Mouse (Mus musculus): ENCODE data around the gene Krtap13. TPM values are rescaled to one million over a fixed set of nuclear protein-coding genes. Genes with fewer than 3 reads are reported as not detected.
"Not testable (repeated sequence)": the region's sequence is repeated elsewhere in the genome, so short reads cannot be mapped to it uniquely, and the experiment has no call there.

The Krtap13 gene
- 54.9 and 75.6 TPM in 2 replicates for polyA plus RNA-seq (2015; fragmentation: Nextera tagmentation; extraction: Ambion mirVana)

DNA sequence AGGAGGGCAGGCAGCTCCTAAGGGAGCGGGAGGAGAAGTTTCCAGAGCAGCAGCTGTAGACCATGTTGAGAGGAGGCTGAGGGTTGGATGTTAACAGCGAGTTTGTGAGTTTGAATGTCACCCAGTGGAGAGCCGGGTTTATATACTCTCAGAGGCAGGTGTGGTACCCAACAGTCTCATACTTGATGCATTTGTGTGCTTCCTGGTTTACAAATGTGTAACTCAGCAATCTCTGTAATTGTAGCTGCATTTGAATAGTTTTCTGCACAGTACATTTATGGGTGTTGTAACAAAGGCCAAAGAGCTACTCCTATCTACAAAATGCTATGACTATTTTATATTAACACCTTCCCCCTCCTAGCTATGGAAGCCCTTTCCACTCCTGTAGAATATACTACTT lies at the start of gene Krtap13:
TSS of gene Krtap13 (minus strand) at position 101 of the 400 bp plus-strand sequence.
- H3K4me3 ChIP-seq; H3K9ac ChIP-seq; H3K36me3 ChIP-seq; H3K4me1 ChIP-seq; H3K4me2 ChIP-seq; H3K27me3 ChIP-seq; H3K27ac ChIP-seq; ATAC-seq (ENCODE audit: insufficient number of reproducible peaks, low FRiP score, low TSS enrichment, low read depth); H3K9me3 ChIP-seq: not testable (repeated sequence)
- WGBS = 85% methylated on average over 3 of the region's 3 CpGs

GRCm38 (mm10) chr16:88786786-88787185 lies 35.4 kb upstream of the Krtap13 start:
- Histone ChIP-seq H3K27ac (no peak overlapping the region), H3K9ac (no peak overlapping the region), H3K4me1 (no peaks in the 10 kb centered on the region), H3K36me3 (no peaks in the 10 kb centered on the region), H3K9me3 (no peaks in the 10 kb centered on the region), H3K4me2 (no peak overlapping the region), H3K27me3 (no peaks in the 10 kb centered on the region), H3K4me3 (no peak overlapping the region)
- 76% methylated on average over 2 of the region's 2 CpGs for WGBS
- no peak for ATAC-seq (ENCODE audit: insufficient number of reproducible peaks, low FRiP score, low TSS enrichment, low read depth)

- WGBS = 85% methylated on average over 6 of the region's 6 CpGs
- Histone ChIP-seq H3K4me1 (no peaks in the 10 kb centered on the region), H3K36me3 (no peaks in the 10 kb centered on the region), H3K9ac (no peak within 1 kb of the TSS), H3K4me3 (no peak within 1 kb of the TSS), H3K27ac (no peak within 1 kb of the TSS), H3K4me2 (no peak within 1 kb of the TSS), H3K9me3 (no peaks in the 10 kb centered on the region), H3K27me3 (no peaks in the 10 kb centered on the region)
- ATAC-seq (ENCODE audit: insufficient number of reproducible peaks, low FRiP score, low TSS enrichment, low read depth) = no peak
These were observed 26.2 kb upstream of the Krtap13 start, which contains the start of gene Gm5965 for GRCm38 (mm10) chr16:88777596-88777995. Gm5965 (plus strand) TSS chr16:88777896.

DNA sequence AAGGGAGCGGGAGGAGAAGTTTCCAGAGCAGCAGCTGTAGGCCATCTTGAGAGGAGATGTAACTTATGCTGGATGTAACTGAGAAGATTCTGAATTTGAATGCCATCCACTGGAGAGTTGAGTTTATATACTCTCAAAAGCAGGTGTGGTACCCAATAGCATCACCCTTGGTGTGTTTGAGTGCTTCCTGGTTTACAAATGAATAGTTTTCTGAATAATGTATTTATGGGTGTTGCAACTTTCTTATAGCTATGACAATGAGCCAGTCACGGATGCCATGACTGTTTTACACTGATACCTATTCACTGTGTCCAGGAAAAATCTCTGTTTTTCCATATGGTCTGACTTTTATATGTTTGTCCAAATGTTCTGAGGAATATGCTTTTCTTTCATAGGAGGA lies 22.7 kb upstream of the Krtap13 start, which contains the start of gene 2310057N15Rik:
TSS of gene 2310057N15Rik (minus strand) at position 101 of the 400 bp plus-strand sequence.
- no peak within 1 kb of the TSS for H3K27ac ChIP-seq
- H3K9me3 ChIP-seq = no peaks in the 10 kb centered on the region
- H3K4me2 ChIP-seq = no peak within 1 kb of the TSS
- 92% methylated on average over 2 of the region's 2 CpGs for WGBS
- no peak within 1 kb of the TSS for H3K9ac ChIP-seq
- H3K4me1 ChIP-seq = no peaks in the 10 kb centered on the region
- ATAC-seq (ENCODE audit: insufficient number of reproducible peaks, low FRiP score, low TSS enrichment, low read depth) = no peak
- H3K36me3 ChIP-seq = no peaks in the 10 kb centered on the region
- no peak within 1 kb of the TSS for H3K4me3 ChIP-seq
- no peaks in the 10 kb centered on the region for H3K27me3 ChIP-seq

- not testable (repeated sequence) for H3K4me3 ChIP-seq; H3K27me3 ChIP-seq; H3K4me1 ChIP-seq; H3K27ac ChIP-seq; H3K4me2 ChIP-seq; ATAC-seq (ENCODE audit: insufficient number of reproducible peaks, low FRiP score, low TSS enrichment, low read depth); H3K9ac ChIP-seq; H3K36me3 ChIP-seq; H3K9me3 ChIP-seq
- 86% methylated on average over 3 of the region's 3 CpGs for WGBS
These were observed 7.1 kb upstream of the Krtap13 start, which contains the start of gene 2310034C09Rik for GRCm38 (mm10) chr16:88758547-88758946. 2310034C09Rik (plus strand) TSS chr16:88758847.

DNA sequence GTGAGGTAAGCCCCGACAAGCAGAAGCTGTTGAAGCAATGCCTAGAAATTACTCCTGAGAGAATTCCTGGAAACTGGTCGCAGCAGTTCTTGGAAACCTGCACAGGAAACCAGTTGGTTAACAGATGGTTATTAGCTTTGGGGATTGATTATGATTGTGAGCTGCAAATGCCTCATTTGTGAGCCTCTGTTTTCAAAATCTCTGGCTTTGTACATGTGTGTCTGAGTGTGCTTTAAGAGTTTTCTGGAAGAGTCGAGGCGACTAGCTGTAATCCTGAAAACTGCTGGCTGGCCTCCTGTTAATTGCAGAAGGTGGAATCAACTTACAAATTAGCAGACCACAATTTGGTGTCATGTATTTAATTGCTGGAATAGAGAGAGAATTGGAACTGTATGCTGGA lies 3.5 kb downstream of the Krtap13 start:
- Histone ChIP-seq H3K36me3 (no peaks in the 10 kb centered on the region), H3K4me3 (no peak overlapping the region), H3K27me3 (no peaks in the 10 kb centered on the region), H3K4me1 (no peaks in the 10 kb centered on the region), H3K9ac (no peak overlapping the region), H3K4me2 (no peak overlapping the region), H3K9me3 (no peaks in the 10 kb centered on the region), H3K27ac (no peak overlapping the region)
- WGBS = 22% methylated on average over 4 of the region's 4 CpGs
- ATAC-seq (ENCODE audit: insufficient number of reproducible peaks, low FRiP score, low TSS enrichment, low read depth) = no peak

GRCm38 (mm10) chr16:88744750-88745340 lies 6.6 kb downstream of the Krtap13 start:
- no peak for ATAC-seq (ENCODE audit: insufficient number of reproducible peaks, low FRiP score, low TSS enrichment, low read depth)
- no peaks in the 10 kb centered on the region for H3K9me3 ChIP-seq
- H3K4me2 ChIP-seq = no peak overlapping the region
- H3K27ac ChIP-seq = no peak overlapping the region
- H3K27me3 ChIP-seq = no peaks in the 10 kb centered on the region
- H3K4me1 ChIP-seq = no peaks in the 10 kb centered on the region
- WGBS = 78% methylated on average over 4 of the region's 4 CpGs
- H3K4me3 ChIP-seq = no peak overlapping the region
- H3K9ac ChIP-seq = no peak overlapping the region
- H3K36me3 ChIP-seq = no peaks in the 10 kb centered on the region

- Histone ChIP-seq H3K27ac (no peak overlapping the region), H3K4me1 (no peaks in the 10 kb centered on the region), H3K9me3 (no peaks in the 10 kb centered on the region), H3K9ac (no peak overlapping the region), H3K4me3 (no peak overlapping the region), H3K27me3 (no peaks in the 10 kb centered on the region), H3K4me2 (no peak overlapping the region), H3K36me3 (no peaks in the 10 kb centered on the region)
- WGBS = 30% methylated on average over 2 of the region's 2 CpGs
- peak; percentile 69; the same call in 1 of the 2 replicates for ATAC-seq (ENCODE audit: insufficient number of reproducible peaks, low FRiP score, low TSS enrichment, low read depth)
These were observed 16.0 kb downstream of the Krtap13 start for GRCm38 (mm10) chr16:88735391-88735790.

DNA sequence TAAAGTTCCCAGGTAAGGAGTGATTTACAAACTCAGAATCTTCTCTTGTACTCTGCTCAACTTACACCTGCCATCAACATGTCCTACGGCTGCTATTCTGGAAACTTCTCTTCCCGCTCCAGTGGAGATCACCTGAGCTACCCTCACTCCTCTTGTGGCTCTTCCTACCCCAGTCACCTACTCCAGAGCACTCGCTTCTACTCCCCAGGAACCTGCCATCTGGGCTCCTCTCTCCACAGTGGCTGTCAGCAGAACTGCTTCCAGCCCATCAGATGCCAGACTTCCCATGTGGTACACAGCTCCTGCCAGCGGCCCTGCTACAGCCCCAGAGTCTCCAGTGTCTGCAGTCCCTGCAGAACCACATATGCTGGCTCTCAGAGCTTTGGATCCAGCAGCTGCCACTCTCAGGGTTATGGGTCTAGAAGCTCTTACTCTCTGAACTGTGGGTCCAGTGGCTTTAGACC lies 22.6 kb downstream of the Krtap13 start, which contains the start of gene Krtap13-1:
TSS of gene Krtap13-1 (plus strand) at position 51 of the 464 bp plus-strand sequence.
- H3K36me3 ChIP-seq = no peaks in the 10 kb centered on the region
- no peak within 1 kb of the TSS for H3K4me3 ChIP-seq
- H3K27me3 ChIP-seq = no peaks in the 10 kb centered on the region
- ATAC-seq (ENCODE audit: insufficient number of reproducible peaks, low FRiP score, low TSS enrichment, low read depth) = no peak
- WGBS = 72% methylated on average over 4 of the region's 4 CpGs
- no peak within 1 kb of the TSS for H3K9ac ChIP-seq
- no peak within 1 kb of the TSS for H3K4me2 ChIP-seq
- no peaks in the 10 kb centered on the region for H3K9me3 ChIP-seq
- H3K27ac ChIP-seq = no peak within 1 kb of the TSS
- H3K4me1 ChIP-seq = no peaks in the 10 kb centered on the region

- H3K4me2 ChIP-seq = no peak overlapping the region
- H3K9me3 ChIP-seq = no peaks in the 10 kb centered on the region
- no peaks in the 10 kb centered on the region for H3K27me3 ChIP-seq
- ATAC-seq (ENCODE audit: insufficient number of reproducible peaks, low FRiP score, low TSS enrichment, low read depth) = no peak
- H3K4me3 ChIP-seq = no peak overlapping the region
- H3K9ac ChIP-seq = no peak overlapping the region
- H3K27ac ChIP-seq = no peak overlapping the region
- 31% methylated on average over 1 of the region's 1 CpGs for WGBS
- H3K36me3 ChIP-seq = no peaks in the 10 kb centered on the region
- no peaks in the 10 kb centered on the region for H3K4me1 ChIP-seq
These were observed 31.4 kb downstream of the Krtap13 start for GRCm38 (mm10) chr16:88720031-88720430.

DNA sequence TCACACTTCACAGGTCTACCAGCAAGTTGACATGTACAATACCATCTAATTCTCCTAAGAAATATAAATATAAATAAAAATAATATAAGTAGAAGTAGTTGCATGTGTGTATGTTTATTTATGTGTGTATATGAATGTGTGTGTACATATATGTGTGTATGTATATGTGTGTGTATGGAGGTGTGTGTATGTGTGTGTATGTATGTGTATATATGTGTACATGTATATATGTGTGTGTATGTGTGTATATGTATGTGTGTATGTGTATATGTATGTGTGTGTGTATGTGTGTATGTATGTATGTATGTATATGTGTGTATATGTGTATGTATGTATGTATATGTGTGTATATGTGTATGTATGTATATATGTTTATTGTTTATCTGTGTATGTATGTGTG lies 34.9 kb downstream of the Krtap13 start:
- no peak overlapping the region for H3K4me2 ChIP-seq
- no peaks in the 10 kb centered on the region for H3K4me1 ChIP-seq
- H3K9ac ChIP-seq = no peak overlapping the region
- no peaks in the 10 kb centered on the region for H3K36me3 ChIP-seq
- no peak for ATAC-seq (ENCODE audit: insufficient number of reproducible peaks, low FRiP score, low TSS enrichment, low read depth)
- H3K4me3 ChIP-seq = no peak overlapping the region
- H3K9me3 ChIP-seq = no peaks in the 10 kb centered on the region
- H3K27me3 ChIP-seq = no peaks in the 10 kb centered on the region
- no peak overlapping the region for H3K27ac ChIP-seq

DNA sequence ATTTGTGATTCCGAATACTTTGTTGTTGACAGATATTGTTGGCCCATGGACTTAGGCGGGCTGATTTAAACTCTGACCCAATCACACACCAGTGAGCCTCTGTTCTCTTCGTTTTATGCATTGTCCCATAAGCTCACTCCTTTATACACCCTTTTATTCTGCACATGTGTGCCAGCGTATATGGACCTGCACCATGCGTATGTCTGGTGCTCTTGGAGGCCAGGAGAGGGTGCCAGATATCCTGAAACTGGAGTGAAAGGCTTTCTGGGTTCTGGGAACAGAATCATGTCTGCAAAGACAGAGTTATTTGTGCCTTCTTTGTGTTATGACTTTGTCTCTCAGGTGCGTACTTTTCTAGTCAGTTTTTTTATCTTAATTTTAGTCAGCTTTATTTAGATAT lies 40.2 kb downstream of the Krtap13 start:
- H3K4me1 ChIP-seq = no peaks in the 10 kb centered on the region
- H3K27ac ChIP-seq = no peak overlapping the region
- no peak overlapping the region for H3K4me3 ChIP-seq
- no peak overlapping the region for H3K9ac ChIP-seq
- no peak for ATAC-seq (ENCODE audit: insufficient number of reproducible peaks, low FRiP score, low TSS enrichment, low read depth)
- no peaks in the 10 kb centered on the region for H3K36me3 ChIP-seq
- WGBS = 86% methylated on average over 6 of the region's 6 CpGs
- H3K9me3 ChIP-seq = no peaks in the 10 kb centered on the region
- H3K4me2 ChIP-seq = no peak overlapping the region
- H3K27me3 ChIP-seq = no peaks in the 10 kb centered on the region

Measured in limb, embryonic 15.5 days (tissue).